Mouse (Mus musculus): Measurements from ENCODE around the gene C2cd4c.

The C2cd4c gene

DNA sequence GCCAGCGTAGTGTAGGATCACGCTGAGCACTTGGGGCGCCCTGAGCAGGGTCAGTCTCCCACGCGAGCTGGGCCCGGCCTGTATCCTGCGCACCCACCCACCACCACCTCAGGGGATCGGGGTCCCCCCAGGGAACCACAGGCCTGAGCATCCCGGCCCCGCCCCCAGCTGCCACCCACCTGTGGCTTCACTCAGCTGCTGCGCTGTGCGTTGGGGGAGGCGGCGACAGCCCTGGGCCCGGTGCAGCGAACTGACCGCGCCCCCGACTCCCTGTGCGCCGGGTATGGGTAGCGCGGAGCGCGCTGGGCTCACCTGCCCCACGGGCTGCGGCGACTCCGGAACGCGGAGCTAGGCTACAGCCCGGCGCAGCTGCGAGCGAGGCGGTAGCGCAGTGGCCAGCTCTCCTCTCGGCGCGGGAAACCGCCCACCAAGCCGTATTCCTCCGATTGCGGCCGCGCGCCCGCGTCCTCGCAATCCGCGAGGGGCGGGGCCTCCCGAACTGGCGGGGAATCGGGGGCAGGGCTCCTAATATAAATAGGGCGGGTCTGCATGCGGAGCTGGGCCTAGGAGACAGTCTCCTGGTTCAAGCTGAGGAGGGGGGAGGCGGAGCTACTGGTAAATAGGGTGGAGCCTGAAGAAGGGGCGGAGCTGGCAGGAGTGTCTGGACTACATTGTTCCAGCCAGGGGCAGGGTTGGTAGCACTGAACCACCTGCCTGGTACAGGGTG is at the start of gene C2cd4c:
TSS of gene C2cd4c (minus strand) at position 448 of the 727 bp plus-strand sequence.
- DNase-seq: peak; percentile 74

DNA sequence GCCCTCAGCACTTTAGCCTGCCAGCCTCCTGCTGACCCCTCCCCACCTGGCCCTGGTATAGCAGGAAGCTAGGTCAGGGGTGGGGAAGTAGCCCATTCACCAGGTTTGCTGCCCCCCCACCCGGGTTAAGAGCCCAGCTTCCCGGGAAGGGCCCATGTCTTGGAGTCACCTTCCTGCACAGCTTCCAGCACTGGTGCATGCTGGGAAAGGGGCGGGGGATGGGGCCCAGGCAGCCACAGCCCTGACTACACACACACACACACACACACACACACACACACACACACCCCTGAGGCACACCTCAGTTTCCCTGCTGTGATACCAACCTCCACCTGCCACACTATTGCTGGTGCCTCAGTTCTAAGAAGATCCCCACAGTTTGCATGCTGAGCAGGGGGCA is 48.0 kb upstream of the C2cd4c start:
- no peak for DNase-seq

DNA sequence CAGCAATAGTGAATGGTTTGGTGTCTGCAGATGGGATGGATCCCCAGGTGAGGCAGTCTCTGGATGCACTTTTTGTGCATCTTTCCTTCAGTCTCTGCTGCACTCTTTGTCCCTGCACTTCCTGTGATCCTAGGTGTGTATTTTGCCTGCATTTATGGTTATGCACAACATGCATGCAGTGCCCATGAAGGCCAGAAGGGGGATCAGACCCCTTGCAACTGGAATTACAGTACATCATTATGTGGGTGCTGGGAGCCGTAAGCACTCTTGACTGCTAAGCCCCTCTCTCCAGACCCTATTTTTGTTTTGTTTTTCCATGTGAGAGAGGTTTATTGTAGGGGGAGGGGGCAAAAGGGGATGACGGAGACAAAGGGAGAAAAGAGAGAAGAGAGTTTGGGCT is 46.5 kb upstream of the C2cd4c start:
- no peak for DNase-seq

GRCm38 (mm10) chr10:79658829-79659228 is 45.0 kb upstream of the C2cd4c start:
- DNase-seq: no peak

DNA sequence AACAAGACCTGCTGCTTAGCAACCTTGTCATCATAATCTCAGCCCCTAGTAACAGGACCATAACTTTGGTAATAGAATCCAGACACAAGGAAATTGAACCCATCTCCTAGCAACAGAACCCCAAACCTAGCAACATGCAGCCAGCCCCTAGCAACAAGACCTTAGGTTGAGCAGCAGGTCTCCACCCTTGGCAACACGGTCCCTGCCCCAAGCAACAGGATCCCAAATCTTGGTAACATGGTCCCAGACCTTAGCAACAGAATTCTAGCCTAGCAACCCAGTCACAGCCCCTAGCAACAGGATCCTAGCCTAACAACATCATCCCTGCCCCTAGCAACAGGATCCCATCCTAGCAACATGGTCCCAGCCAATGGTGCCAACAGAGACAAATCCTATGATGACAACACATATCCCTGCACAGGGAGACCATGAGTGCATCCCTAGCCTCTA is 41.1 kb upstream of the C2cd4c start:
- no peak for DNase-seq

DNA sequence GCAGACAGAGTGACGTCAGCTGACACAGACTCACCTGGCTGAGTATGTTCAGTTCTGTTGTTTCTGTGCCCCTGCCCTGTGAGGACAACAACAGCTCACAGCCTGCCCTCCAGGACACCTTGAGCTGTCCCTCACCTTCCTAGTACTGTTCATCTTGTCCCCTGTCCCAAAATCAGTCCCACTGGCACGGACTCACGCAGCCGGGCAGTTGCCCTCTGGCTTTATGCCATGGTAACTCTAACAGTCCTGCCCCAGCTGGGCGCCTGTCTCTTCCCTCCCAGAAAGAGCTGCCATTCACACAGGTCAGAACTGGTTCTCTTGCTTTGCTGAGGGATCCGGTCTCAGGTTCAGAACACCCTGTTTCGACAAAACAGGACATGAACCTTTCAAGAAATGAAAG is 39.0 kb upstream of the C2cd4c start:
- DNase-seq: no peak

- peak; percentile 82 for DNase-seq
These were observed 35.4 kb upstream of the C2cd4c start for GRCm38 (mm10) chr10:79649070-79649751.

DNA sequence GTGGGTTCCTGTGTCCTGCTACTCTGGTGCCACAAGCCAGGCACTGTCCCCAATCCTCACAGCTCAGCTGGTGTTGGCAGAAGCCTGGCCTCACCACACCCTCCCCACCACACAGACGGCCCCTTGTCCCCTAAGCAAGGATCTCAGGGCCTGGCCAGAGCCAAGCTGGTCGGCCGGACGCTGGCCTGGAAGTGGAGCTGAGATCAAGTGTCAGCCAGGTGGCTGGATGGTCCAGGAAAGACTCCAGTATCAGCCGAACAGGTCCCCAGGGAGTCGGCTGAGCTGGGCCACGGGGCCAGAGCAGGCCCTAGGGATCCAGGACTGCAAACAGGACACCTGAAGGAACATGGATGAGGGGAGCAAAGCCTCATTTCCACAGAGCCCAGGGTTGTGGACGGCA is 31.9 kb upstream of the C2cd4c start, which contains the start of gene Odf3l2:
TSS of gene Odf3l2 (minus strand) at position 28 of the 400 bp plus-strand sequence.
- no peak for DNase-seq

- DNase-seq: peak; percentile 63
These were observed 24.8 kb upstream of the C2cd4c start for GRCm38 (mm10) chr10:79638486-79639204.

GRCm38 (mm10) chr10:79637128-79638110 is 23.6 kb upstream of the C2cd4c start, which contains the start of gene Shc2:
TSS of gene Shc2 (minus strand) at chr10:79637918.
- peak; percentile 40 for DNase-seq

- no peak for DNase-seq
These were observed 22.5 kb upstream of the C2cd4c start for GRCm38 (mm10) chr10:79636287-79636686.

DNA sequence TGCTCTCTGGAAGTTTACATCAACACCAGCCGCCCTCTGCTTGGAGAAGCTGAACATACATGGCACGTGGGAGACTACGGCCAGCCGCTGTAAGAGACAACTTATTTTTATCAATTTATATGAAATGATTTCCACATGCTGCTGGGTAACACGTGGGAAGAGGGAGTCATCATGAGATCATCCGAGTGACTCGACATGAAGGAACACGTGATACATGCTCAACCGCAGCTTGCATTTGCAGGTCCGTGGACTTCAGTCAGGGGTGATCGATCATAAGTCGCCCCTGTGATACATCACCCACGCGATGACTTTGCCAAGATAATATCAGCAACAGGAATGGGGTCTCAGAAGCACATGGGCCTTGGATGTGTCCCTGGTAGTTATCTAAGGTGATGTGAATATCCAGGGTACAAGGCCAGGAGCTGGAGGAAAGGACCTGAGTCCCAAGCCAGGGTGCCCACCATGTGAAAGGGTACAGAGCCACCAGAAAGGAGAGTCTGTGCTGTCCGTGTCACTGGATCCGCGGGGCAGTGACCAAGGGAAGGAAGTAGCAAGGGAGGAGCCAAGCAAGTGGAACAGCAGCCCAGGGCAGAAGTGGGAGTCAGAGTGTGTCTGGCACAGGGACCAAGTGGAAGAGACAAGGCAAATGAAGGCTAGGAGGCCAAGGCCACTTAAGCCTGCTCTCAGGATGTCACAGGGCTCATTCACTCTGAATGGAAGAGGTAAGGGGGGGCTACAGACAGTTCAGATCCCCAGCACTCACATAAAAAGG is 19.4 kb upstream of the C2cd4c start:
- no peak for DNase-seq

GRCm38 (mm10) chr10:79631432-79631831 is 17.6 kb upstream of the C2cd4c start:
- no peak for DNase-seq

DNA sequence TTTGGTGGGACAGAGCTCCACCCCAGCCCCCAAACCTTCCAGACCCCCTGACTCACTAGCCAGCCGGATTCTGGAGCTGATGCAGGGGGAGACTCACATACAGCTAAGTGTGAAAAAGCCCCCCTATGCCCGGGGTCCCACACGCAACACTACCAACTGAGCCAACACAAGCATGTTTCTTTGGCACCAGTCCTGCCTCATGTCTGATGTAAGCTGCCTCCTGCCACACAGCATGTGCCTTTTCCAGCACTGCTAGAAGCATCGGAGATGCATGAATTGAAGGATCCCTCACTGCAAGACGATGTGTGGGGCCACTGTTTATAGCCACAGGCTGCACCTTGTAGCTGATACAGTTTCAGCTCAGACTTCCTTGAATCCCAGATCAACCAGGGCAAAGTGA is 14.6 kb upstream of the C2cd4c start:
- DNase-seq: no peak

- DNase-seq: no peak
These were observed 12.3 kb upstream of the C2cd4c start for GRCm38 (mm10) chr10:79626156-79626555.

- no peak for DNase-seq
These were observed 11.6 kb upstream of the C2cd4c start for GRCm38 (mm10) chr10:79625398-79625797.

GRCm38 (mm10) chr10:79623950-79624349 is 10.1 kb upstream of the C2cd4c start:
- DNase-seq: no peak

DNA sequence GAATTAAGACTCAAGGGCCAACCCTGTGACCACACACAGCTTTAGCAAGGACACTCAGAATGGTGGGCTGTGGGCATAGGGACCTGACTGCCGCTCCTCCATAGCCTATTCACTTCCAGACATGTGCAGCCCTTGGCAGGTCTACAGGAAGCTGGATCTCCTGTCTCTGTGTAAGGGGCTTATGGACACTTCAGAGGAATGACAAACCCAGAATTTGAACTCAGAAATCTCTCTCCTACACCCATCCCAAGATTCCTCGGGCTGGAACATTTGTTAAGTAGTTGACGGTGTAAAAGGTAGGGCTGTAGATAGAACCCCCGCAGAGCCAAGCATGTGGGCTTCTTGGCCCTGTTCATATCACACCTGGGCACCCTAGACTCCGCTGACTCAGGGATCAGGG is 2.6 kb upstream of the C2cd4c start:
- DNase-seq: no peak

DNA sequence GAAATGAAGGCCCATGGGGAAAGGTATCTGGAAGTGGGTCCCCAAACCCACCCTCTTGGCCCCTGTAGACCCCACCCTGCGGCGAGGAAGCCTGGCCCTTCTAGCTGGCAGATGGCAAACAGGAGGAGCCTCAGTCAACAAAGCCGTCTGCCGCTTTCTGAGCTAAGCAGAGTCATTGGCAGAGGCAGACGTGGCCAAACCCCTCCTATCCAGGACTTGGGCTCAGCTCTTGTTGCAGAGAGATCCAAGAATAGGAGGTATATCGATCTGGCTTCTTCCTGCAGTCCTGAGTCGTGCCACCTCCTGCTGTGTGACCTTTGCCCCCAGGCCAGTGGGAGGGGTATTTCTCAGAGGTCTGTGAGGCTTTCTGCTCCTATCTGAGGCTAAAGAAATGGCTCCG is 2.0 kb upstream of the C2cd4c start:
- no peak for DNase-seq

- no peak for DNase-seq
These were observed 449 bp upstream of the C2cd4c start for GRCm38 (mm10) chr10:79614305-79614643.
